Mouse (Mus musculus) cortical plate, adult 2 months (tissue): ENCODE data around the gene H2al1e. TPM values are rescaled to one million over a fixed set of nuclear protein-coding genes. Genes with fewer than 3 reads are reported as not detected.
A peak's percentile ranks its signal among the peaks of the same experiment; 100 is the strongest.
"Not testable (repeated sequence)": the region's sequence is repeated elsewhere in the genome, so short reads cannot be mapped to it uniquely, and the experiment has no call there.

Experiments
- H3K27ac ChIP-seq: fragments of 200-500 bp; 2 replicates; pipeline ENCODE4 v1.5.1; 2012; ENCODE audit warnings: low read length, control low read depth, inconsistent platforms; ENCODE audit not compliant: insufficient read depth
- H3K4me1 ChIP-seq: fragments of 200-500 bp; 2 replicates; pipeline ENCODE4 v1.6.1; 2011; ENCODE audit warnings: low read length; ENCODE audit not compliant: control insufficient read depth, insufficient read depth
- H3K4me3 ChIP-seq: fragments of 200-500 bp; 2 replicates; pipeline ENCODE4 v1.5.1; 2011; ENCODE audit warnings: mild to moderate bottlenecking, low read length, control low read depth; ENCODE audit not compliant: insufficient read depth
- CTCF ChIP-seq: fragments of 200-500 bp; IDR thresholded peaks from 2 replicates; pipeline ENCODE4 v1.5.1; 2011; ENCODE audit warnings: mild to moderate bottlenecking, control low read depth, low read length; ENCODE audit not compliant: insufficient read depth; ENCODE audit errors: extremely low read depth
- POLR2A ChIP-seq: fragments of 200-500 bp; IDR thresholded peaks from 2 replicates; pipeline ENCODE4 v1.6.1; 2011; ENCODE audit warnings: mild to moderate bottlenecking, low read length, control low read depth; ENCODE audit not compliant: insufficient read depth; ENCODE audit errors: extremely low read depth
- polyA plus RNA-seq: library from polyadenylated mRNA; depleted of rRNA; stranded (reverse); fragments of >200 nt; gene quantifications from 2 replicates; pipeline ENCODE4 v1.2.3, GENCODE M21; 2012; rRNA removed

The H2al1e gene
- polyA plus RNA-seq, 1 experiment = not detected

DNA sequence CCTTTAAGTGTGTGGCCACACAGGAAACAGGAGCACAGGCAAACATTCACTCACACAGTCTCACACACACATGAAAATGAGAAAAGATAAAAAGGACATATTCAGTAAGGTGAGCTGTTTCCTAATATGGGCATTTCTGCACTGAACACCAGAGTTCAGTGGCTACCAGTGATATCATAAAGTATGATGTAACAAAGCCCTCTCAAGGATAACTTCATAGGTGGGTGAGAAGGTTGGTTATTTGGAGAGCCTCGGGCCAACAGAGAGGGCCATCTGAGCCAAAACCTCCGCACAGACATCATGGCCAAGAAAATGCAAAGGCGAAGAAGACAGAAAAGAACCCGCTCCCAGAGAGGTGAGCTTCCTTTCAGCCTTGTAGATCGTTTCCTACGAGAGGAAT, 9.5 kb downstream of the H2al1e start, which contains the start of gene H2al1h:
Gene H2al1h, plus strand, starts transcription at position 301 of the 400 bp plus-strand sequence.
- not testable (repeated sequence) for H3K4me3 ChIP-seq, H3K27ac ChIP-seq, H3K4me1 ChIP-seq

DNA sequence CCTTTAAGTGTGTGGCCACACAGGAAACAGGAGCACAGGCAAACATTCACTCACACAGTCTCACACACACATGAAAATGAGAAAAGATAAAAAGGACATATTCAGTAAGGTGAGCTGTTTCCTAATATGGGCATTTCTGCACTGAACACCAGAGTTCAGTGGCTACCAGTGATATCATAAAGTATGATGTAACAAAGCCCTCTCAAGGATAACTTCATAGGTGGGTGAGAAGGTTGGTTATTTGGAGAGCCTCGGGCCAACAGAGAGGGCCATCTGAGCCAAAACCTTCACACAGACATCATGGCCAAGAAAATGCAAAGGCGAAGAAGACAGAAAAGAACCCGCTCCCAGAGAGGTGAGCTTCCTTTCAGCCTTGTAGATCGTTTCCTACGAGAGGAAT, 12.6 kb downstream of the H2al1e start, which contains the start of gene H2al1i:
Gene H2al1i, plus strand, starts transcription at position 301 of the 400 bp plus-strand sequence.
- H3K4me1 ChIP-seq, H3K27ac ChIP-seq, H3K4me3 ChIP-seq: not testable (repeated sequence)

DNA sequence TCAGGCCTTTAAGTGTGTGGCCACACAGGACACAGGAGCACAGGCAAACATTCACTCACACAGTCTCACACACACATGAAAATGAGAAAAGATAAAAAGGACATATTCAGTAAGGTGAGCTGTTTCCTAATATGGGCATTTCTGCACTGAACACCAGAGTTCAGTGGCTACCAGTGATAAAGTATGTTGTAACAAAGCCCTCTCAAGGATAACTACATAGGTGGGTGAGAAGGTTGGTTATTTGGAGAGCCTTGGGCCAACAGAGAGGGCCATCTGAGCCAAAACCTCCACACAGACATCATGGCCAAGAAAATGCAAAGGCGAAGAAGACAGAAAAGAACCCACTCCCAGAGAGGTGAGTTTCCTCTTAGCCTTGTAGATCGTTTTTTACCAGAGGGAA, 15.8 kb downstream of the H2al1e start, which contains the start of gene H2al1j:
Gene H2al1j, plus strand, starts transcription at position 301 of the 400 bp plus-strand sequence.
- H3K4me3 ChIP-seq, H3K27ac ChIP-seq, H3K4me1 ChIP-seq: not testable (repeated sequence)

DNA sequence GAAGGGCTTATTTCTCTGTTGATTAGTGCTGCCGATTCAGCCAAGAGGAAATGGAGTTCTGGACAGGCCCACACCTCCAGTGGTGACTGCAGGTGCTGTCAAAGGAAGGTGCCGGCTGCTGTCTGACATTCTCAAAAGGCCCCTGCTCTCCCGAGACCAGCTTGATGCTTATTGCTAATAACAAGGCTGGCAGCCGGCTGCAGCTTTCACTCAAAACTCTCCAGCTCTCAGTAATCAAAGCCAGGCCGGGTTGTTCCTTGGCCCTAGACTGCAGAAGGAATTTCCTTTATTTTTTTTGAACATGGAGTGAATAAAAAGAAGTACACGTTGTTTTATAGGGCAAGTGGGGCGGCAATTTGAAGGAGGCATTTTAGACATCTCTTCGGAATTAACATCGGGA, 34.0 kb downstream of the H2al1e start:
- no peak for TF ChIP-seq POLR2A
- TF ChIP-seq CTCF = no peak
- peak overlapping the region; percentile 29; the same call in 1 of the 2 replicates for H3K27ac ChIP-seq
- H3K4me3 ChIP-seq = no peak overlapping the region
- H3K4me1 ChIP-seq = no peaks in the 10 kb centered on the region

- 0 out of 2 replicates have a peak overlapping the region, but pooled peaks have one; percentile 9 for H3K27ac ChIP-seq
Observed at GRCm38 (mm10) chrX:11346756-11347155, 35.0 kb downstream of the H2al1e start.

DNA sequence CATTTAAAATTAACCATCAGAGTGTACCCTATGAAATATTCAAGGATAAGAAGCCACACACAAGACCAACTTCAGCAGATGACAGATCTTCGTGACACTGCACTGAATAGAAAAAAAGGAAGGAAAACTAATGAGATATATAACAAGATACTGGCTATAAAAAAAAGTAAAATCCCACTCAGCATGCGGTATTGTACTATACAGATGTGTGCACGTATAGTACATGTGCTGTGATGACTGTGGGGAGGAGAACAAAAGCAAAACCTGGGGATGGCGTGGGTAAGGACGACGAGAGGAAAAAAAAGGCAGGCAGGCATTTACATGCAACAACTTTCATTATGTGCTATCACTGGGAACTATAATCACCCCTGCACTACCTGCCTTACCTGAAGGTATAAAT, 49.1 kb downstream of the H2al1e start:
- Histone ChIP-seq H3K4me1 (no peaks in the 10 kb centered on the region), H3K27ac (no peak overlapping the region), H3K4me3 (no peak overlapping the region)
- TF ChIP-seq POLR2A (no peak), CTCF (no peak)

More at GRCm38 (mm10) chrX:11346756-11347155, 35.0 kb downstream of the H2al1e start:
- Histone ChIP-seq H3K4me3 (no peak overlapping the region), H3K4me1 (no peaks in the 10 kb centered on the region)
- TF ChIP-seq CTCF = no peak
- no peak for TF ChIP-seq POLR2A

DNA sequence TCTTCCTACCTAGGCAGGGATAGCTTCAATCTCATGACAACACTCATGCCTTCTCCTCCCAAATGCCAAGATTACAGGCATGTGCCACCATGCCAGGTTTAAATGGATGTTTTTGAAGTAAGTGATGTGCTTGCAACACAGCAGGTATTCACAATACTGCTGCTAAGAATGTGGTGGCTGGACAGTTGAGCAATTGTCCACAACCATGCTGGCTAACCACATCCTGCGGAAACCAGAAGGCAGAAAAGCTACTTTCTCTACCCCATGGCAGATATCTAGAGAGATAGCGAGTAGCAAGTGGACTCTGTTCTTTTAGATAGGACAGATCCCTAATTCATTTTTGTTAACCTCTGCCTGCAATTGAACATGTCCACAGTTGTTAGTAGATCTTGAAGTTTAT, 49.5 kb downstream of the H2al1e start:
- no peak for TF ChIP-seq CTCF
- TF ChIP-seq POLR2A = no peak
- Histone ChIP-seq H3K4me1 (no peaks in the 10 kb centered on the region), H3K4me3 (no peak overlapping the region), H3K27ac (no peak overlapping the region)

Other genes starting within 250 kb of the H2al1e start
- not detected in 2 replicates for gene H2al1a, start 12.7 kb upstream of the H2al1e start, polyA plus RNA-seq
- not detected in 2 replicates for gene H2al1b, start 9.5 kb upstream of the H2al1e start, polyA plus RNA-seq
- gene H2al1c, start 6.3 kb upstream of the H2al1e start, polyA plus RNA-seq = not detected in 2 replicates
- not detected in 2 replicates for gene H2al1d, start 3.1 kb upstream of the H2al1e start, polyA plus RNA-seq
- gene H2al1f, start 3.2 kb downstream of the H2al1e start, polyA plus RNA-seq = not detected in 2 replicates
- not detected in 2 replicates for gene H2al1g, start 6.3 kb downstream of the H2al1e start, polyA plus RNA-seq
- gene H2al1h, start 9.6 kb downstream of the H2al1e start, polyA plus RNA-seq = not detected in 2 replicates
- gene H2al1i, start 12.7 kb downstream of the H2al1e start, polyA plus RNA-seq = not detected in 2 replicates
- gene H2al1j, start 15.9 kb downstream of the H2al1e start, polyA plus RNA-seq = not detected in 2 replicates